Mouse (Mus musculus): ENCODE measurements at regions not wholly inside any gene's neighbourhood (a gene's known extent, or its start where the extent isn't known, plus 50 kb on each side); places are given as distances from the start of the nearest gene placed in this dataset.

DNA sequence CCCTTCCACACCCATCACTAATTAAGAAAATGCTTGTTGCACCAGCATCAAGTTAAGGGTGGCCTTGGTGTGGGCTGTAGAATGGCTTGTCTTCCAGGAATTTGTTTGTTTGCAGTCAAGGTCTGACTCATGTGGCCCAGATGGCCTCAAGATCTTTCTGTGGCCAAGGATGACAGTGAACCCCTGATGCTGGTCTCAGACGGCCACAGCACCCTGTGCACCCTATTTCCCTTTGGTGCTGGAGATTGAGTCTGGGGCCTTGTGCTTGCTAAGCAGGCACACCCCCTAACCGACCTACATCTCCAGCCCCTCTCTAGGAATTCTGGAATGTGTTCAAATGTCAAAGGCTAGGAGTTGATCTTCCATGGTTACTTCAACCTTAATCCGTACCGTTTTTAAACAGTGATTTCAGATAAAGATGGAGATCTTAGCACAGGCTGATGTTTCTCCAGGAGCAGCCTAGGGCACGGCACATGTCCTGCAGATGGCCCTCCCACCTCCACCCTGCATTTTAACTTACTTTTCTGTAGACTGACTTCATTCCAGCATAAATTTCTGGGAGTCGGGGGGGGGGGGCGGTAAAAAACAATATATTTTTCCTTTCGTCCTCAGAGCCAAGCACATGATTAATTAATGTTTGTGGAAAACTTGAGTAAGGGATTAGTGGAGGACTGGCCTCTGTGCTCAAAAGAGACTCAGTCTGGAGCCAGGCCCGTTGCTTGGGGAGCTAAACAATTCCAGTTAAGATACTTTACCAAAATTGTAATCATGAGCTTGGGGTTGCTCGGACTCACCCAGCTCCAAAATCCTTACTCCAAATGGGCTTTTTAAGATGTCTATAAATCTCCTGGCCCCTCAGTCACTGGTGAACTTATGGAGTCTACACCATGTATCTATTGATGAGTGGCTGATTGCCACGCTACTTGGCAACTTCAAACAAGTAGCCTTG lies 95.0 kb upstream of the Supt20 start:
- DNase-seq (ENCODE audit: low read depth), result no peak

DNA sequence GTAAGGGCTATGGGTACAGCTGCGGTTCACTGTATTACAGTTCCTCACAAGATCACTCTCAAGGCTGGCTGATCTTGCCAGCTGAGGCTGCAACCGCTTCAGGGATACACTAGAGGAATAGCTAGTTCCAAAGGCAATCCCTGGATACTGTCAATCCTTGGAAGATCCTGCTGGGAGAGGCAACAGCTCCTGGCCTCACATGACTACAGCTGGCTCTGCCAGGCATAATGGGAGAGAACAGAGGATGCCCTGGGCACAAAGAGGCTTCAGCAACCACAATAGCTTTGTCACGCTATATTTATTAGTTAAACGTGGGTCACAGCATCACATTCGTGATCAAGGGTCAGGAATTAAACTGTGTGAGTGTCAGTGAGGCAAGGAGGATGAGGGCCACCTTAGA lies 94.3 kb upstream of the Supt20 start:
- DNase-seq (ENCODE audit: low read depth), result no peak

DNA sequence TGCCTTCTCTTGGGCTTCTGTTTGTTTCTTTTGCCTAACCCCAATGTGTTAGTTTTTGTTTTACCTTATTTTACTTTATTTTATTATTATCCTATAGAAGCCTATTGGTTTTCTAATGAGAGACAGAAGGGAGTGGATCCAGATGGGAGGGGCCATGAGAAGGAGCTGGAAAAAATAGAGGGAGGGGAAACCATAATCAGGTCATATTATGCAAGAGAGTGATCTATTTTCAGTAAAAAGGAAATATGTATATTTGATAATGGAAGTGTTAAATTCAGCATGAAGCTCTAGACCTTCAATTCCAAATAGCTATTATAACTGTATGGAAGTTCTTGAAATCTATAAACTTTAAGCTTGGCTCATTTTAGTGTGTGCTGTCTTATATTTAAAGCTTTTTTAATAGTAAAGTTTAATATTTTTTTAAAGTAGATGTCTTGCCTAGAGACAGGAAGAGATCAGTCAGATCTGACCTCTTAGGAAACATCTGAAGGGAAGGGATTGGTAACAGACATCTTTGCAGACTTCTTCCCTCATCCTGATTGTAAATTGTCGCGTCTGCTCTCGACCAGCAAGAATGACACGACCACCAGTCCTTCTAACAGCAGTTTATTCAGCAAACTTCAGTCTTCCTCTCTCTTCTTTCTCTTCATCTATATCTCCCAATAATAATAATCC lies 87.8 kb upstream of the Supt20 start:
- no peak for DNase-seq (ENCODE audit: low read depth)

DNA sequence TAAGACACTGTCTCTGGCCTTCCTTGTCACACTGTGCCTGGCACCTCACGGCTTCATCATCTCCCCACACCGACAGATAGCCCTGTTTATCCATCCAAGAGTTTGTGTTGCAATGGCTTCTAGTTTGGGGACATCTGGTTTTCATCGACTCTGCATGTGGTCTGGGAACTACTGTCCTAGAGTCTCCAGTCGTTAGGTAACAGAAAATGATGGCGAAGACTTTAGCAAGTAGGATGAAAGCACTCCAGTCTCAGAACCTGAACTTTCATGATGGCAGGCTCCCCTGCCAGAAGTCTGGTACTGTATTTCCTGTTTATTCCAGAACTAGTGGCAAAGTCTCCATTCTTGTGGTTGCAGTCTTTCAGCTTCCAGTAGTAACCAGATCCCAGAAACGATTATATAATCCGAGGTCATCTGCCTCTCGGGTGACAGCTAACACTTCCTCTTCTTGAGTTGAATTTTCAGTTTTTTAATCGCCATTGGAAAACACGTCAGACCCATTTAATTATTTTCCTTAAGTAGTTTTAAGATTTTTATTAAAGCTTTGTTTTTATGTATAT lies 81.1 kb upstream of the Supt20 start:
- no peak for DNase-seq (ENCODE audit: low read depth)

DNA sequence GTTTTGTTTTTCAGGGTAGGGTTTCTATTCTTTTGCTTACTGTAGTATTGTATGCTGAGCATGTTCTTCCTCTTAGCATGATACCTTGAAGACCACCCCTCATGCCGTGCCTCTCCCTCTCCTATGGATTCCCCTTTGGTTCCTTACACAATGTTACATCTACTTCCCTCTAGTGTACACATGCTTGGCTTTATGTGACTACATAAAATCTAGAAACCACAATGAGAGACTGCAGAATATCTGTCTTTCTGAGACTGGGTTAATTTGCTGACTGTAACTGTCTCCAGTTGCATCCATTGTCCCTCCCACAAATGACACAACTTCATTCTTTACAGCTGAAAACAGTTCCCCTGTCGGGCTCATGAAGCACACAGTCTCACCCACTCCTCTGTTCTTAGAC lies 78.8 kb upstream of the Supt20 start:
- no peak for DNase-seq (ENCODE audit: low read depth)

DNA sequence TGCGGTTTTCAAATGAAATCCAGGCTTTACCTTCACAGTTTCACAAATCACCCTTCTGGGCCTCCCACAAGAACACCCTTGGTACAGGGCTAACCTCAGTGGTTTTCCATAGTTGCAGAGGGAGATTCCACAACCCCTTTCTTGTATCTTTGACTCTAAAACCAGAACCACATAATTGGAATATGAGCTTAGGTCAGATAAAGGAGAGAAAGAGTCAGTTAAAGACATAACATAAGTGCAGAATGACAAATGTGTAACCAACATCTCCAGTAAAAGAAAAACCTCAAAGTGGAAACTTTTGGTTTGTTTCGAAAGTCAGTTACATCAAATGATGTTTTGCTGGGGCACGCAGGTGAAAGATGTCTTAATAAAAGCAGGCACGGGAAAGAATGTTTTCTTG lies 75.3 kb upstream of the Supt20 start:
- no peak for DNase-seq (ENCODE audit: low read depth)

DNA sequence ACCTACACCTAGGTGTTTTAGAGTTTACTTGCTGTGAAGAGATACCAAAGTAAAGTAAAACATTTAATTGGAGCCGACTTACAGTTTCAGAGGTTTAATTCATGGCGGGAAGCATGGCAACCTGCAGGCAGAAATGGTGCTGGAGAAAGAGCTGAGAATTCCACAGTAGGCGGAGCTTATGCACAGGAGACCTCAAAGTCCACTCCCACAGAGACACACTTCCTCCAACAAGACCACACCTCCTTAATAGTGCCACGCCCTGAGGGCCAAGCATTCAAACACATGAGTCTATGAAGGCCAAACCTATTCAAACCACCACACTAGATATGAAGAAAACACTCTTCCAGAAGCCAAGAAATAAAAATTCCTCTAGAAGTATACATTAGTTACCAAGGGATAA lies 74.3 kb upstream of the Supt20 start:
- DNase-seq (ENCODE audit: low read depth), result no peak

DNA sequence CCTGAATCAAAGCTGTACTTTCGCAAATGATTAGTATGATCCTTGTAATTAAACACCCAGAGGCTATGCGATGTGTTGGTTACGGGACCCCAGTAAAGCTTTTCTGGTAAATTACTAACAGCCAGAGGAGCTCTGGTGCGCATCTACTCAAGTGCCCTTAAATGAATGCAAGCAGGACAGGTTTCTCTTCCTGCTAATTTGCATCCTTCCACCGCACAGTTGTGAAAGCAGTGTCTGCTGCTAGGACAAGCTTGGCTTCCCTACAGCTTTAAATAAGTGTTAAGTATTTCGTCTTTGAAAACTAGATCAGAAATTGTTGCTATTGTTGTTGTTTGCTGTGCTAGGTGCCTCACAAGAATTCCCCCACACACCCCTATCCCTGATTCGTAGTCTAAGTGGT lies 62.4 kb upstream of the Supt20 start:
- DNase-seq (ENCODE audit: low read depth), result no peak

DNA sequence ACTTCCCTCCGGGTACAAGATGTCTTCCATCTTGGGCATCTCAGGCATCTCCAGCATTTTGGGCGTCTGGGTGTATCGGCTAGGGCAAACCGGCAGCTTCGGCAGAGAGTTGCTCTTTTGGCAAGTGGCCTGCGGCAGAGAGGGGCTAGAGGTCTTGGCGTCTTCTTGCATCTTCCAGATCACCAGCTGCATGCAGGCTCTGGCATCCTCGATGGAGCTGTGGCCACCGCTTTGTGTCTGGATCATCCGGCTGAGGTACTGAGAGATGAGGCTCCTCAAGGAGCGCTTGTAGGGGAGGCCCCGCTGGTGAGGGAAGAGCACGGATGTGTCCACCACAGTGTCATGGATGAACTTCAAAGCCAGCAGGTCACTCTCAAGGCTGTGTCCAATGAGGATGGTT lies 59.9 kb upstream of the Supt20 start:
- no peak for DNase-seq (ENCODE audit: low read depth)

DNA sequence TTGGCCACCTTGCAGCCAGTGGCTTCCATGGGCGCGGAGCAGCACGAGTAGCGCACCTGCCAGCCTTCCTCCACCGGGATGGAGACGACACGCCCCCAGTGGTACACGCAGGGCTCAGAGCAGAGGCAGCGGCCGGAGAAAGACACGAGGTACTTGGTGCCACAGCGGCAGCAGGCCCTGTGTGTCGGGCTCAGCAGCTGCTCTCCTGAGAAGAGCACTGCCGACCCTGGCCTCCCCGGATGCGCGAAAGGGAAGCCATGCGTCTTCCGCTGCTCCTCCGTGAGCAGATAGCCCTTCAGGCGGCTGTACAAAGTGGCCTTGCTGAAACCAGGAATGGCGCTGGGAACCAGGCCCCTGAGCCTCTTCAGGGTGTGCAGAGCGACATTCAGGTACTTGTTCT lies 59.2 kb upstream of the Supt20 start:
- DNase-seq (ENCODE audit: low read depth), result no peak

DNA sequence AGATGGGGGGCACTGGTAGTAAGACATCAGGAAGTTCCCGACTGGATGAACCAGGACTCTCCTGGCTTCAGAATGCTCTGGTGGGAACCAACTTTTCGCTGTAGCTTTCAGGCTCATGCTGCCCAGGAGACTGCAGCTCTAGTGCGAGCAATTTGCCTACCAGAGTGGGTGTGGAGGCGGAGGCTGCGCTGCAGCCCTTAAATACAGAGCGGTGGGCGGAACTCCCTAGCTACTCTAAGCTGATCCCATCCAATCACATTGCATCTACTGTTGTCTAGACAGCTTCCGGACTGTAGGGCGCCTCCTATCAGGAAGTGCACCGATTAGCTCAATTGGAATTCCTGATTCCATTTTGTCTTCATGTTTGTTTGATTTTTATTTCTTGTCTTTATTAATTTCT lies 58.2 kb upstream of the Supt20 start:
- DNase-seq (ENCODE audit: low read depth), result no peak

Measured in c-Kit-positive CD71-negative TER-119-negative erythroid progenitor cells, embryonic 14.5 days (primary cell).